ENCODE assay signal across 9 mouse cellular contexts in genomic region chr8:106137906-106138477, GRCm38 (mm10). TPM values are rescaled to one million over a fixed set of nuclear protein-coding genes. Genes with fewer than 3 reads are reported as not detected.
A peak's percentile ranks its signal among the peaks of the same experiment; 100 is the strongest.
DNase-seq lines count a peak whose midpoint lies in the region; ATAC-seq and TF ChIP-seq lines count a peak whose summit lies in the region.
"Had no signal": no experiment of that assay in that cellular context is flagged by ENCODE, and none has a peak within 500 bp of the region (broad histone marks: within the 10 kb centered on the region; RNA-seq: fewer than 3 reads in every experiment).

No protein-coding gene starts in this region.

- TF ChIP-seq EP300 in heart, postnatal 0 days (IDR thresholded peaks at IDR 0.05; ENCODE audit: low read depth): no peak
- TF ChIP-seq EP300 in stomach, postnatal 0 days (optimal IDR thresholded peaks at IDR 0.05): no peak

- H3K79me2 ChIP-seq in C2C12 (ENCODE audit: control insufficient read depth, insufficient read depth): no peaks in the 10 kb centered on the region

- H3K4me3 ChIP-seq in C2C12 (ENCODE audit: insufficient read depth, poor library complexity, severe bottlenecking): peak overlapping the region; percentile 33
- peak overlapping the region; percentile 67 for H3K4me3 ChIP-seq in heart, postnatal 0 days (ENCODE audit: low read depth, low read length)
- H3K4me3 ChIP-seq in megakaryocyte, embryonic 14.5 days (replicated peaks): peak overlapping the region; percentile 93
- H3K4me3 ChIP-seq in stomach, postnatal 0 days (ENCODE audit: low read depth, low read length): peak overlapping the region; percentile 62

- H3K9ac ChIP-seq in heart, postnatal 0 days (replicated peaks; ENCODE audit: low read depth, low read length): peak overlapping the region; percentile 50
- peak overlapping the region; percentile 81 for H3K9ac ChIP-seq in stomach, postnatal 0 days (ENCODE audit: low read length)

- H3K4me1 ChIP-seq in heart, postnatal 0 days (ENCODE audit: control insufficient read depth, insufficient read depth): peaks cover 18% of the 10 kb centered on the region
- H3K4me1 ChIP-seq in megakaryocyte, embryonic 14.5 days: peaks cover 78% of the 10 kb centered on the region
- no peaks in the 10 kb centered on the region for H3K4me1 ChIP-seq in stomach, postnatal 0 days (replicated peaks; ENCODE audit: control insufficient read depth, insufficient read depth)

- no peaks in the 10 kb centered on the region for H3K79me3 ChIP-seq in C2C12 (ENCODE audit: low read depth)

- no peaks in the 10 kb centered on the region for H3K27me3 ChIP-seq in C2C12 (ENCODE audit: control insufficient read depth, insufficient read depth, insufficient read length)
- peaks cover 24% of the 10 kb centered on the region for H3K27me3 ChIP-seq in heart, postnatal 0 days (ENCODE audit: control insufficient read depth, insufficient read depth, low read length)
- H3K27me3 ChIP-seq in megakaryocyte, embryonic 14.5 days (replicated peaks): peaks cover 30% of the 10 kb centered on the region
- peaks cover 2% of the 10 kb centered on the region; the same call in 1 of the 2 replicates for H3K27me3 ChIP-seq in stomach, postnatal 0 days (ENCODE audit: control insufficient read depth, insufficient read depth, low read length)
- H3K27me3 ChIP-seq: CH12.LX had no signal

- H3K9me3 ChIP-seq in heart, postnatal 0 days (replicated peaks; ENCODE audit: control insufficient read depth, low read length): no peaks in the 10 kb centered on the region
- no peaks in the 10 kb centered on the region for H3K9me3 ChIP-seq in megakaryocyte, embryonic 14.5 days
- no peaks in the 10 kb centered on the region for H3K9me3 ChIP-seq in stomach, postnatal 0 days (ENCODE audit: control insufficient read depth, low read length)

- peak overlapping the region; percentile 30 for H3K27ac ChIP-seq in heart, postnatal 0 days (ENCODE audit: low read depth)
- H3K27ac ChIP-seq in stomach, postnatal 0 days (replicated peaks): peak overlapping the region; percentile 95

- peak; percentile 45 to 50 for DNase-seq in cerebellum, adult 18-20 months
- no peak for DNase-seq in cerebellum, adult 9-10 months
- peak; percentile 79 for DNase-seq in embryo, embryonic 11 days
- DNase-seq in heart, postnatal 0 days (ENCODE audit: low spot score): peak; percentile 68
- DNase-seq in kidney, postnatal 25 days: peak; percentile 80 to 88
- DNase-seq in stomach, postnatal 0 days (ENCODE audit: low spot score): peak; percentile 91

- H3K4me2 ChIP-seq in heart, postnatal 0 days (ENCODE audit: low read depth, low read length): peak overlapping the region; percentile 76
- peak overlapping the region; percentile 78 for H3K4me2 ChIP-seq in stomach, postnatal 0 days (replicated peaks; ENCODE audit: low read depth)

- peak overlapping the region; percentile 66 for H3ac ChIP-seq in C2C12 (ENCODE audit: control insufficient read depth, insufficient read length, low read depth)

- under 1% methylated on average over 24 of the region's 24 CpGs for WGBS in heart, postnatal 0 days
- under 1% methylated on average over 21 of the region's 24 CpGs for WGBS in stomach, postnatal 0 days

- ATAC-seq in heart, postnatal 0 days (ENCODE audit: insufficient read depth, low read depth): peak; percentile 39
- ATAC-seq in stomach, postnatal 0 days (ENCODE audit: low FRiP score, low TSS enrichment): 0 out of 2 replicates have a peak, but pooled peaks have one; percentile 1

- no peaks in the 10 kb centered on the region for H3K36me3 ChIP-seq in C2C12 (ENCODE audit: control insufficient read depth, insufficient read depth)
- H3K36me3 ChIP-seq in heart, postnatal 0 days (replicated peaks; ENCODE audit: control insufficient read depth, insufficient read depth, low read length): no peaks in the 10 kb centered on the region; the same call in 1 of the 2 replicates
- peaks cover 9% of the 10 kb centered on the region for H3K36me3 ChIP-seq in megakaryocyte, embryonic 14.5 days (replicated peaks; ENCODE audit: low read length)
- no peaks in the 10 kb centered on the region for H3K36me3 ChIP-seq in stomach, postnatal 0 days (ENCODE audit: control insufficient read depth, insufficient read depth, low read length)

- TF ChIP-seq CTCF in C2C12 (IDR thresholded peaks at IDR 0.05; ENCODE audit: control insufficient read depth, insufficient read depth, insufficient read length): no peak
- no peak for TF ChIP-seq CTCF in heart, postnatal 0 days (IDR thresholded peaks at IDR 0.05; ENCODE audit: low read depth)
- no peak for TF ChIP-seq CTCF in stomach, postnatal 0 days (IDR thresholded peaks at IDR 0.05; ENCODE audit: low read depth)

TF ChIP-seq in C2C12, 6 proteins besides CTCF, POLR2A, EP300 and RAD21:
- TF ChIP-seq FOSL1 (IDR thresholded peaks at IDR 0.05; ENCODE audit: insufficient read depth, low read length, poor library complexity, severe bottlenecking): no peak
- TF ChIP-seq MAX (IDR thresholded peaks at IDR 0.05): no peak
- no peak for TF ChIP-seq CEBPB (IDR thresholded peaks at IDR 0.05; ENCODE audit: low read depth)
- TF ChIP-seq MYOG (IDR thresholded peaks at IDR 0.05; ENCODE audit: control insufficient read depth, extremely low read depth, insufficient read length): no peak
- no peak for TF ChIP-seq MYOD1 (IDR thresholded peaks at IDR 0.05; ENCODE audit: control insufficient read depth, insufficient read length, low read depth)
- no peak for TF ChIP-seq USF1 (IDR thresholded peaks at IDR 0.05; ENCODE audit: low read depth)

RNA-seq across cellular contexts. Expression of gene Esrp2, which starts 1.2 kb away (rescaled TPM):
- polyA plus RNA-seq in C2C12 (2012; fragmentation: generic; extraction: Trizol): 0.04 TPM
- 9.8 and 10.6 TPM in 2 replicates for total RNA-seq in heart, postnatal 0 days (2014; rRNA removed; ENCODE audit: low replicate concordance)
- 0.27 and 0.31 TPM in 2 replicates for polyA plus RNA-seq in heart, postnatal 0 days (2015; fragmentation: Nextera tagmentation; extraction: Ambion mirVana)
- polyA plus RNA-seq in megakaryocyte, embryonic 14.5 days (2012; ENCODE audit: insufficient read depth, low replicate concordance): 1.6 and 7.5 TPM in 2 replicates
- 38.9 and 48.0 TPM in 2 replicates for polyA plus RNA-seq in stomach, postnatal 0 days (2015; fragmentation: Nextera tagmentation; extraction: Ambion mirVana)

RNA-seq across cellular contexts. Expression of gene Pla2g15, which starts 12.2 kb away (rescaled TPM):
- polyA plus RNA-seq in C2C12 (2012; fragmentation: generic; extraction: Trizol): 13.0 TPM
- total RNA-seq in heart, postnatal 0 days (2014; rRNA removed; ENCODE audit: low replicate concordance): 4.5 and 4.7 TPM in 2 replicates
- polyA plus RNA-seq in heart, postnatal 0 days (2015; fragmentation: Nextera tagmentation; extraction: Ambion mirVana): 5.0 and 5.4 TPM in 2 replicates
- 16.9 and 32.0 TPM in 2 replicates for polyA plus RNA-seq in megakaryocyte, embryonic 14.5 days (2012; ENCODE audit: insufficient read depth, low replicate concordance)
- 5.6 and 5.7 TPM in 2 replicates for polyA plus RNA-seq in stomach, postnatal 0 days (2015; fragmentation: Nextera tagmentation; extraction: Ambion mirVana)

RNA-seq across cellular contexts. Expression of gene Slc7a6, which starts 30.7 kb away (rescaled TPM):
- 21.3 TPM for polyA plus RNA-seq in C2C12 (2012; fragmentation: generic; extraction: Trizol)
- total RNA-seq in heart, postnatal 0 days (2014; rRNA removed; ENCODE audit: low replicate concordance): 15.6 and 18.6 TPM in 2 replicates
- polyA plus RNA-seq in heart, postnatal 0 days (2015; fragmentation: Nextera tagmentation; extraction: Ambion mirVana): 15.4 and 18.2 TPM in 2 replicates
- 3.1 and 3.6 TPM in 2 replicates for polyA plus RNA-seq in megakaryocyte, embryonic 14.5 days (2012; ENCODE audit: insufficient read depth, low replicate concordance)
- 24.3 and 25.8 TPM in 2 replicates for polyA plus RNA-seq in stomach, postnatal 0 days (2015; fragmentation: Nextera tagmentation; extraction: Ambion mirVana)

Comparison
In these comparisons a context has a peak if more than half of its experiments do, and no peak if none do; other contexts are left out.
1. H3K4me3 ChIP-seq: peak in every context shown above with its lines; median percentile 93 in megakaryocyte, embryonic 14.5 days; 67 in heart, postnatal 0 days; 62 in stomach, postnatal 0 days; 33 in C2C12.